Mouse (Mus musculus): ENCODE results near the gene Fxr2. TPM values are rescaled to one million over a fixed set of nuclear protein-coding genes. Genes with fewer than 3 reads are reported as not detected.
A peak's percentile ranks its signal among the peaks of the same experiment; 100 is the strongest.
"Not testable (repeated sequence)": the region's sequence is repeated elsewhere in the genome, so short reads cannot be mapped to it uniquely, and the experiment has no call there.

Gene Fxr2
- total and polyA plus RNA-seq, 2 experiments from 2014 or later, result 23.3 to 79.6 TPM

DNA sequence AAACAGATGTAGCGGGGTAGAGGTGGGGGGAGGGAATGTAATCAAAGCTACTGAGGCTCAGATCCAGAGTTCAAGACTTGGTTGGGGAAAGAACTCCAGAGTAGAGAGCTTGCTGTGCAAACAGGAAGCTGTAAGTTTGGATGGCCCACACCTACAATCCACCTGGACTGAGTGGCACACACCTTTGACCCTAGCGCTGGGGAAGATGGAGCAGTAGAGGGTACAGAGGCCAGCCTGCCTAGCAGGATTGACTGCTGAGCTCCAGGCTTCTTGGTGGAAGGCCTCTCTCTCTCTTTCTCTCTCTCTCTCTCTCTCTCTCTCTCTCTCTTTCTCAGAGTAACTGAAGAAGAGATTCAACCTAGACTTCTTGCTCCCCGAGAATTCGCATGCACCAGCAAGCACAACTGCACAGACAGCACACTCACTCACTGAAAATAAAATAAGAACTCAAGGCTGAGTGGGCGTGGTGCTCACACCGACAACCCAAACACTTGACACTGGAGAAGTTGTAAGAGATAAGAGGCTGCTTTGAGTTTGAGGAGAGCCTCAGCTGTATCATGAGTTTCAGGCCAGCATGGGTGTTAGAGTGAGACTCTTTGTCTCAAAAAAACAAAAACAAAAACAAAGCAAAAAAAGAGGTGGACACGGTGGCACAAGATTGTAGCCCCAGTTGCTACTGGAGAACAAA, 12.3 kb upstream of the Fxr2 start:
- H3K27ac ChIP-seq, result no peak overlapping the region
- TF ChIP-seq CTCF (IDR thresholded peaks at IDR 0.05; ENCODE audit: low read depth), result no peak
- no peaks in the 10 kb centered on the region for H3K9me3 ChIP-seq (ENCODE audit: low read length)
- no peak overlapping the region for H3K9ac ChIP-seq (replicated peaks; ENCODE audit: low read length)
- H3K27me3 ChIP-seq (ENCODE audit: insufficient read depth, low read length), result no peaks in the 10 kb centered on the region
- peaks cover 5% of the 10 kb centered on the region; the same call in 1 of the 2 replicates for H3K4me1 ChIP-seq (ENCODE audit: insufficient read depth, low read length)
- DNase-seq (ENCODE audit: low spot score) (no peak), ATAC-seq (no peak)
- 88% methylated on average over 7 of the region's 7 CpGs for WGBS
- H3K4me2 ChIP-seq (ENCODE audit: low read depth, low read length), result no peak overlapping the region
- no peaks in the 10 kb centered on the region for H3K36me3 ChIP-seq (ENCODE audit: insufficient read depth, low read length)
- H3K4me3 ChIP-seq (ENCODE audit: low read length), result no peak overlapping the region

DNA sequence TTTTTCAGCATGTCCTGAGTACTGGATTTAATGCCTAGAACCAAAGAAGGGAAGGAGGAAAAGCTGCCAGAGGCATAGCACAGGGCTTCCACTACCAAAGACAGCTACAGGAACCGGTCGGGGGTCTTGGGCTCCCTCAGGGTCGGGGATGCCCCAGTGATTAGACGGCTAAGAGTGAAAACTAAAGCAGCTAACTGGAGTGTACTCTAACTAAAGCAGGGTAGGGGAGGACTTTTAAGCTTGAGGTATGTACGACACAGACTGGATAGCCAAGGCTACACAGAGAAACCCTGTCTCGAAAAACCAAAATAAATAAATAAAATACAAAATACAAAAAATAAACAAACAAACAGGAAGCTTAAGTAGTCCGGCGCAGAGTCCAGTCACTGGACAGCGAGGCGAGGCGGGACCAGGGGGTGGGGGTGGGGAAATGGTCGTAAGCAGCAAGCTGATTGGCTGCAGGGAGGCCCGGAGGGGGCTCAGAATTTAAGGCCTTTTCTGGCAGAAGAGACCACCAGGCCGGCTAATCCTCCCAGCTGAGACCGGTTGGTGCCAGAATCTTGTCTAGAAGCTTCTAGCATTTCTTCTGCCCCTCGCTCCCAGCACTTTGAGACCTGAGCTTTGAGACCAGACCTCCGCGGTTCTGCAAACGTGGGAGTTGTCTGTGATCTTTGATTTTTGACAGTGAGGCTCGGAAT, 11.1 kb upstream of the Fxr2 start, which contains the start of gene Sat2:
TSS of gene Sat2 (plus strand) at position 454 of the 698 bp plus-strand sequence.
- peak within 1 kb of the TSS; percentile 89 for H3K9ac ChIP-seq (replicated peaks; ENCODE audit: low read length)
- peak within 1 kb of the TSS; percentile 89 for H3K4me2 ChIP-seq (ENCODE audit: low read depth, low read length)
- DNase-seq (ENCODE audit: low spot score) (peak; percentile 92), ATAC-seq (peak; percentile 93)
- TF ChIP-seq CTCF (IDR thresholded peaks at IDR 0.05; ENCODE audit: low read depth), result no peak
- WGBS, result under 1% methylated on average over 20 of the region's 20 CpGs
- no peaks in the 10 kb centered on the region for H3K27me3 ChIP-seq (ENCODE audit: insufficient read depth, low read length)
- peaks cover 5% of the 10 kb centered on the region; the same call in 1 of the 2 replicates for H3K4me1 ChIP-seq (ENCODE audit: insufficient read depth, low read length)
- no peaks in the 10 kb centered on the region for H3K36me3 ChIP-seq (ENCODE audit: insufficient read depth, low read length)
- H3K9me3 ChIP-seq (ENCODE audit: low read length), result no peaks in the 10 kb centered on the region
- H3K4me3 ChIP-seq (ENCODE audit: low read length), result peak within 1 kb of the TSS; percentile 57
- H3K27ac ChIP-seq, result peak within 1 kb of the TSS; percentile 89

DNA sequence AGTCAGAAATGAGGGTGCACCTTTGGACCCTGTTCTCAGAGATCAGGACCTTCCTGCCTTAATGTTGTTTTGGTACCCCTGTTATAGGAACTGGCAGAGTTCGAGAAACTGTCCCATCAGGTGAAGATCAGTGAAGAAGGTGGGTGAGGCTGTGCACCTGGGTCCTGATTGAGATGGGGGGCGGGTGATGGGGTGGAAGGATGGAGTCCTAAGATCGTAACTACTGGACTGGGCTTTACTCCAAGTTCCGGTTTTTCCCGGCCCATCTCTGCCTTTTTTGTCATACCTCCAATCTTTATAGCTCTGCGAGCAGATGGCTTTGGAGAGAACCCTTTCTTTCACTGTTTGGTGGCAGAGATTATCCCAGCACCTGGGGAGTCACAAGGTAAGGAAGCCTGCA, 10.4 kb upstream of the Fxr2 start:
- 17% methylated on average over 6 of the region's 6 CpGs for WGBS
- Histone ChIP-seq H3K36me3 (ENCODE audit: insufficient read depth, low read length) (no peaks in the 10 kb centered on the region), H3K4me2 (ENCODE audit: low read depth, low read length) (peak overlapping the region; percentile 89), H3K27me3 (ENCODE audit: insufficient read depth, low read length) (no peaks in the 10 kb centered on the region), H3K27ac (peak overlapping the region; percentile 89), H3K4me1 (ENCODE audit: insufficient read depth, low read length) (peaks cover 5% of the 10 kb centered on the region; the same call in 1 of the 2 replicates), H3K9me3 (ENCODE audit: low read length) (no peaks in the 10 kb centered on the region), H3K9ac (replicated peaks; ENCODE audit: low read length) (peak overlapping the region; percentile 89), H3K4me3 (ENCODE audit: low read length) (peak overlapping the region; percentile 57)
- no peak for TF ChIP-seq CTCF (IDR thresholded peaks at IDR 0.05; ENCODE audit: low read depth)
- peak; percentile 22 for DNase-seq (ENCODE audit: low spot score)
- 0 out of 2 replicates have a peak, but pooled peaks have one; percentile 4 for ATAC-seq

DNA sequence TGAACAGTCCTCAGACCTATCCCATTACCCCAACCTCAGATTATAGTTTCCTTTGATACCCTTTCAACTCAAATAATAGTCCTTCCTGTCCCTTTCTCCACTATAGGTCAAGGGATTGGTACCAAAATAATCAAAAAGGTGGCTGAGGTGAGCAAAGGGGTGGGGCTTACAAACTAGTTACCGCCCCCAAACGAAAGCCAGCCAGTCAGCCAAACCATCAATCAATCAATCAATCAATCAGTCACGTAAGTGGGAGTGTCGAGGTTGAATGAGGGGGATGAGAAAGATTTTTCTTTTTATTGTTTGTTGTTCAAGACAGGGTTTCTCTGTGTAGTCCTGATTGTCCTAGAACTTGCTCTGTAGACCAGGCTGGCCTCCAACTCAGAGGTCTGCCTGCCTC, 9.8 kb upstream of the Fxr2 start:
- DNase-seq (ENCODE audit: low spot score), result no peak
- ATAC-seq, result no peak
- Histone ChIP-seq H3K9me3 (ENCODE audit: low read length) (no peaks in the 10 kb centered on the region), H3K27ac (peak overlapping the region; percentile 89; the same call in 1 of the 2 replicates), H3K4me3 (ENCODE audit: low read length) (peak overlapping the region; percentile 57), H3K27me3 (ENCODE audit: insufficient read depth, low read length) (no peaks in the 10 kb centered on the region), H3K36me3 (ENCODE audit: insufficient read depth, low read length) (no peaks in the 10 kb centered on the region), H3K4me1 (ENCODE audit: insufficient read depth, low read length) (peaks cover 5% of the 10 kb centered on the region; the same call in 1 of the 2 replicates), H3K4me2 (ENCODE audit: low read depth, low read length) (peak overlapping the region; percentile 89), H3K9ac (replicated peaks; ENCODE audit: low read length) (peak overlapping the region; percentile 89)
- WGBS, result 61% methylated on average over 4 of the region's 4 CpGs
- TF ChIP-seq CTCF (IDR thresholded peaks at IDR 0.05; ENCODE audit: low read depth), result no peak

DNA sequence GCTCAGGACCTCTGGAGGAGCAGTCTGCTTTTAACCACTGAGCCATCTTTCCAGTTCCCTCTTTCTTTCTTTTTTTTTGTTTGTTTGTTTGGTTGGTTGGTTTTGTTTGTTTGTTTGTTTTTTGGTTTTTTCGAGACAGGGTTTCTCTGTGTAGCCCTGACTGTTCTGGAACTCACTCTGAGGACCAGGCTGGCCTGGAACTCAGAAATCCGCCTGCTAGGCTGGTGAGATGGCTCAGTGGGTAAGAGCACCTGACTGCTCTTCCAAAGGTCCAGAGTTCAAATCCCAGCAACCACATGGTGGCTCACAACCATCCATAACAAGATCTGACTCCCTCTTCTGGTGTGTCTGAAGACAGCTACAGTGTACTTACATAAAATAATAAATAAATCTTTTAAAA, 8.5 kb upstream of the Fxr2 start:
- H3K27me3 ChIP-seq (ENCODE audit: insufficient read depth, low read length); ATAC-seq; H3K9ac ChIP-seq (replicated peaks; ENCODE audit: low read length); H3K9me3 ChIP-seq (ENCODE audit: low read length); DNase-seq (ENCODE audit: low spot score); H3K27ac ChIP-seq; H3K4me2 ChIP-seq (ENCODE audit: low read depth, low read length); H3K36me3 ChIP-seq (ENCODE audit: insufficient read depth, low read length); H3K4me3 ChIP-seq (ENCODE audit: low read length); H3K4me1 ChIP-seq (ENCODE audit: insufficient read depth, low read length): not testable (repeated sequence)
- 96% methylated on average over 2 of the region's 2 CpGs for WGBS

DNA sequence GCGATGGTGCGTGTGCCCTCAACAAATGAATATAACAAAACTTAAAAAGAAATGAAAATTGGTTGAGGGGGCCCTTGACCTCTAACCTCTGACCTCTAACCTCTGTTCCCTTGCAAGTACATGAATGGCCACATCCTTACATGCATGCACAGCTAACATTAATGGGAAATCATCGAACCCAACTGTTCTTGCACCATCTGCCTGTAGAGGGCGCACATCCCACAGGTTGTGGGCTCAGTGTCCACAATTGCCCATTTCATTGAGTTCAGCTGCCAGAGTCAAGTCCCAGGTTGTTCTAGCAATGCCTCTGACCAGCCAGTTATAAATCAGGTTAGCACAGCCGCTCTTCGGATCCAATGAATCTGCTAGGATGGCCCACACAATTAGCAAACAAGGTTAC, 4.5 kb upstream of the Fxr2 start:
- peak; percentile 95 for TF ChIP-seq CTCF (IDR thresholded peaks at IDR 0.05; ENCODE audit: low read depth)
- H3K9ac ChIP-seq (replicated peaks; ENCODE audit: low read length), result no peak overlapping the region
- DNase-seq (ENCODE audit: low spot score), result peak; percentile 87
- no peak overlapping the region for H3K4me2 ChIP-seq (ENCODE audit: low read depth, low read length)
- no peak for ATAC-seq
- WGBS, result 38% methylated on average over 6 of the region's 6 CpGs
- no peaks in the 10 kb centered on the region for H3K36me3 ChIP-seq (ENCODE audit: insufficient read depth, low read length)
- H3K4me1 ChIP-seq (ENCODE audit: insufficient read depth, low read length), result no peaks in the 10 kb centered on the region
- H3K4me3 ChIP-seq (ENCODE audit: low read length), result no peak overlapping the region
- no peaks in the 10 kb centered on the region for H3K27me3 ChIP-seq (ENCODE audit: insufficient read depth, low read length)
- H3K9me3 ChIP-seq (ENCODE audit: low read length), result no peaks in the 10 kb centered on the region
- no peak overlapping the region for H3K27ac ChIP-seq
